Mouse (Mus musculus) skeletal muscle tissue, postnatal 0 days (tissue): ENCODE measurements around the gene Ak1. TPM values are rescaled to one million over a fixed set of nuclear protein-coding genes. Genes with fewer than 3 reads are reported as not detected.

Experiments used
- microRNA counts: library from miRNA; unstranded; fragments of <30 nt; microRNA quantifications from one replicate; lab custom pipeline; 2015
- microRNA-seq, 2 experiments: library from miRNA; unstranded; fragments of <30 nt; microRNA quantifications; one replicate each; pipeline ENCODE4; 2016
- polyA plus RNA-seq: library from polyadenylated mRNA; unstranded; fragments of >200 nt; fragmentation: Nextera tagmentation; extraction: Ambion mirVana; gene quantifications from 2 replicates; pipeline ENCODE4 v1.2.1, GENCODE M21; 2015

Ak1 gene
- polyA plus RNA-seq, result 1,121 and 1,290 TPM in 2 replicates

DNA sequence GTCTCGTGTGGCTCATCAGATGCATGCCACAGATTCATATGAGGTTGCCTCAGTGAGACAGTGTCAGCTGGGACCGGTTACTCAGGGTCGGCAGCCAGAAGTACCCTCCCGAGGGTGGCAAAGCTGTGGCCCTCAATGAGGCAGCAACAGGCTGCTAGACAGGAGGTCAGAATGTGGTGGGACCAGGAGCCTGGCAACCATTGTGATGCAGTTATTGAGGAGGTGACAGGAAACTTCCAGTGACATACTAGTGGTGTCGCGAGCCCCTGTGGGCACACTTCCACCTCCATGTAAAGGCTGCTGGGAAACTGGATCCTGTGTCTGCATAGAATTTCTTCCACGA lies at the start of gene Ak1:
Ak1 (plus strand) TSS at position 242 of the 343 bp plus-strand sequence.

DNA sequence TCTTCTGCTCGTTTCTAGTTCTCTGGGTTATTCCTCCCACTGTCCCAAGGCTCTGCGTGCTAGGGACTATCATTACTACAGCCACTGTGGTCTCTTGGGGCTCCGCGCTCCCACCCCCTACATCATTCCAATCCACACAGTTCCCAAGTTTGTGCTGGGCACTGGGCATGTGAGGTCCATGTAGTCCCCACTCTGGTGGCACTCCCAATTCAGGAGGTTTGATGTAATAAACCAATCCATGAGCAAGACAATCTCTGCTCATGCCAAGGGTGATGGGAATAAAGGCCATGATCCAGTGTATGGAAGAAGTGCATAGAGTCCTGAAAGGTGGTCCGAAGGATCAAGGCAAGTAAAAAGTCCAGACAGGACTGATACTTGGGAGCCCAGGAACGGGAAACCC lies 47.1 kb upstream of the Ak1 start, which contains the start of gene Pip5kl1:
Pip5kl1 (plus strand) TSS at position 301 of the 400 bp plus-strand sequence.

DNA sequence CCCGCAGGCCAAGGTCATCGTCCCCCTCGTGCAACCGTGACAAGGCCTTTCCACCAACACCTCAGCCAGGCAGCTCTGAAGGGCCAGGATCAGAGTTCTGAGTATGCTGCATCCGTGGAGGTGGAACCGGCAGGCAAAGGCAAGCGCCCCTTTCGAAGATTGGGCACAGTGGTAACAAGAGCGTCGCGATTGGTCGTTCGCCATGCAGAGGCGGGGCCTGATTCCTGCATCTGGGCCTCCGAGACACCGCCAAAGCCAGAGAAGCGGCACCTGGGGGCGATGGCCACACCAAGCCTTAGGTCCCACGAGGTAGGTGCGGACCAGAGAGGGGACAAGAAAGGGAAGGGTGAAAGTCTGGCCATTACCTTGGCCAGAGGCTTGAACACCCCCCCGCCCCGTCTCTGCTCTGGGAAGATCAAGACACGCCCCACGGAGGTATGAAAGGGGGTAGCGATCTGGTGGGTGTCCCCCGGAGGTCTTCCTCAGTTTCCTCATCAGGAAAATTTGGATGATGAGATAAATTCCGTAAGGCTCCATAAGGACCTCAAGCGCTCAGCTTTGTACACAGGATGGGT lies 45.9 kb upstream of the Ak1 start, which contains the start of gene 9430097D07Rik:
9430097D07Rik (minus strand) TSS at position 99 of the 575 bp plus-strand sequence.

GRCm38 (mm10) chr2:32586871-32587351 lies 34.6 kb upstream of the Ak1 start, which contains the start of gene St6galnac4:
Gene St6galnac4, plus strand, starts transcription at chr2:32587095.

GRCm38 (mm10) chr2:32599409-32599808 lies 22.1 kb upstream of the Ak1 start, which contains the start of gene St6galnac6:
Gene St6galnac6, plus strand, starts transcription at chr2:32599709.

GRCm38 (mm10) chr2:32646379-32647056 lies 25.0 kb downstream of the Ak1 start, which contains the start of gene Eng:
Gene Eng, plus strand, starts transcription at chr2:32646595.

MicroRNA genes within 50 kb of the gene (microRNA counts, 519-probe panel; counts per million panel counts)
- microRNA mmu-miR-1954 (lab: Ali Mortazavi, UCI), result 296 counts per million, percentile 58 among the panel's probes with 10 or more counts

Small RNA genes lying within 50 kb of the gene (microRNA-seq; reads per million reads assigned to microRNA genes)
- gene Gm47291, result 0 reads per million in 2 experiments
- gene Mir1954, result 0 to 0.21 reads per million in 2 experiments

Other genes starting within 250 kb of the Ak1 start
- gene 1110008P14Rik, start 239.8 kb upstream of the Ak1 start, polyA plus RNA-seq, result 156 and 159 TPM in 2 replicates
- gene Lcn2, start 233.5 kb upstream of the Ak1 start, polyA plus RNA-seq, result 9.3 and 20.6 TPM in 2 replicates
- gene Ptges2, start 225.9 kb upstream of the Ak1 start, polyA plus RNA-seq, result 48.2 and 52.8 TPM in 2 replicates
- gene Naif1, start 171.3 kb upstream of the Ak1 start, polyA plus RNA-seq, result 3.3 and 3.5 TPM in 2 replicates
- 6.7 and 10.8 TPM in 2 replicates for gene Slc25a25, start 170.3 kb upstream of the Ak1 start, polyA plus RNA-seq
- gene Fam102a, start 86.4 kb upstream of the Ak1 start, polyA plus RNA-seq, result 1.8 and 3.1 TPM in 2 replicates
- gene Dpm2, start 50.9 kb upstream of the Ak1 start, polyA plus RNA-seq, result 50.5 and 51.5 TPM in 2 replicates
- not detected in 2 replicates for gene Pip5kl1, start 47.0 kb upstream of the Ak1 start, polyA plus RNA-seq
- not detected in 2 replicates for gene 9430097D07Rik, start 46.1 kb upstream of the Ak1 start, polyA plus RNA-seq
- 72.8 and 75.4 TPM in 2 replicates for gene St6galnac4, start 34.7 kb upstream of the Ak1 start, polyA plus RNA-seq
- 30.5 and 35.3 TPM in 2 replicates for gene St6galnac6, start 22.0 kb upstream of the Ak1 start, polyA plus RNA-seq
- gene Eng, start 24.8 kb downstream of the Ak1 start, polyA plus RNA-seq, result 53.3 and 56.7 TPM in 2 replicates
- gene Fpgs, start 82.4 kb downstream of the Ak1 start, polyA plus RNA-seq, result 16.9 and 17.6 TPM in 2 replicates
- gene Cdk9, start 91.3 kb downstream of the Ak1 start, polyA plus RNA-seq, result 39.9 and 45.0 TPM in 2 replicates
- 14.7 and 15.3 TPM in 2 replicates for gene Sh2d3c, start 99.3 kb downstream of the Ak1 start, polyA plus RNA-seq
- 0.28 TPM in 1 of 2 replicates, not detected in the other for gene 6330409D20Rik, start 119.3 kb downstream of the Ak1 start, polyA plus RNA-seq
- gene Tor2a, start 135.5 kb downstream of the Ak1 start, polyA plus RNA-seq, result 25.0 and 32.8 TPM in 2 replicates
- 0.13 and 0.16 TPM in 2 replicates for gene Ttc16, start 153.9 kb downstream of the Ak1 start, polyA plus RNA-seq
- 1.8 TPM in 2 replicates for gene Ptrh1, start 154.0 kb downstream of the Ak1 start, polyA plus RNA-seq
- 0.46 TPM in 1 of 2 replicates, not detected in the other for gene Cfap157, start 162.7 kb downstream of the Ak1 start, polyA plus RNA-seq
- gene Stxbp1, start 225.5 kb downstream of the Ak1 start, polyA plus RNA-seq, result 5.3 and 5.5 TPM in 2 replicates